Mouse (Mus musculus) intestine, embryonic 16.5 days (tissue): ENCODE results near the gene Klhl11. TPM values are rescaled to one million over a fixed set of nuclear protein-coding genes. Genes with fewer than 3 reads are reported as not detected.

Experiments used
- ATAC-seq: fragments of 200-750 bp; cut with Nextera tagmentation; 2 replicates; pipeline ENCODE4 v1.8.0; 2017; ENCODE audit warnings: moderate TSS enrichment, moderate library complexity
- H3K27ac ChIP-seq: fragments of 300-500 bp; sonication (generic); 2 replicates; pipeline ENCODE4 v1.5.1; 2014; ENCODE audit warnings: mild to moderate bottlenecking, low read length
- H3K27me3 ChIP-seq: fragments of 300-500 bp; sonication (generic); replicated peaks from 2 replicates; pipeline ENCODE4 v1.6.1; 2014; ENCODE audit warnings: low read length, control low read depth, mixed read lengths; ENCODE audit not compliant: control insufficient read depth, insufficient read depth
- H3K36me3 ChIP-seq: fragments of 300-500 bp; sonication (generic); 2 replicates; pipeline ENCODE4 v1.6.1; 2014; ENCODE audit warnings: low read length, control low read depth; ENCODE audit not compliant: control insufficient read depth, insufficient read depth
- H3K4me1 ChIP-seq: fragments of 300-500 bp; sonication (generic); 2 replicates; pipeline ENCODE4 v1.6.1; 2014; ENCODE audit warnings: low read length, control low read depth, mixed read lengths; ENCODE audit not compliant: control insufficient read depth, insufficient read depth
- H3K4me2 ChIP-seq: fragments of 300-500 bp; sonication (generic); 2 replicates; pipeline ENCODE4 v1.6.1; 2014; ENCODE audit warnings: low read depth, low read length, control low read depth
- H3K4me3 ChIP-seq: fragments of 300-500 bp; sonication (generic); 2 replicates; pipeline ENCODE4 v1.5.1; 2014; ENCODE audit warnings: mild to moderate bottlenecking, low read length
- H3K9ac ChIP-seq: fragments of 300-500 bp; sonication (generic); 2 replicates; pipeline ENCODE4 v1.6.1; 2014; ENCODE audit warnings: low read depth, low read length
- H3K9me3 ChIP-seq: fragments of 300-500 bp; sonication (generic); 2 replicates; pipeline ENCODE4 v1.6.1; 2016; ENCODE audit warnings: low read length, control low read depth; ENCODE audit not compliant: control insufficient read depth
- whole genome bisulfite sequencing: fragments of 180-500 bp; shearing (Covaris S2); extraction: QIAGEN DNeasy Blood & Tissue Kit; methylation state at CpG from one replicate; pipeline ENCODE4 v1.1.7; 2014; 5-methylcytosine and 5-hydroxymethylcytosine counted together
- polyA plus RNA-seq: library from polyadenylated mRNA; unstranded; fragments of >200 nt; fragmentation: Nextera tagmentation; extraction: Ambion mirVana; gene quantifications from 2 replicates; pipeline ENCODE4 v1.2.1, GENCODE M21; 2015

Gene Klhl11
- polyA plus RNA-seq, 1 experiment from 2014 or later = 4.0 TPM

- H3K9ac ChIP-seq = no peak overlapping the region
- no peaks in the 10 kb centered on the region for H3K27me3 ChIP-seq
- H3K4me1 ChIP-seq = no peaks in the 10 kb centered on the region
- H3K4me2 ChIP-seq = no peak overlapping the region
- 0 out of 2 replicates have a peak, but pooled peaks cover 6% of the 10 kb centered on the region for H3K36me3 ChIP-seq
- no peaks in the 10 kb centered on the region for H3K9me3 ChIP-seq
- no peak for ATAC-seq
- no peak overlapping the region for H3K27ac ChIP-seq
- no peak overlapping the region for H3K4me3 ChIP-seq
- 56% methylated on average over 4 of the region's 4 CpGs for WGBS
These were observed 15.3 kb downstream of the Klhl11 start for GRCm38 (mm10) chr11:100457247-100457646.

- Histone ChIP-seq H3K27ac (no peak overlapping the region), H3K4me1 (peaks cover 11% of the 10 kb centered on the region), H3K27me3 (no peaks in the 10 kb centered on the region), H3K9me3 (no peaks in the 10 kb centered on the region), H3K4me3 (no peak overlapping the region), H3K9ac (no peak overlapping the region), H3K36me3 (no peaks in the 10 kb centered on the region), H3K4me2 (no peak overlapping the region)
- WGBS = 84% methylated on average over 6 of the region's 6 CpGs
- ATAC-seq = no peak
These were observed 29.9 kb downstream of the Klhl11 start for GRCm38 (mm10) chr11:100442625-100443024.

GRCm38 (mm10) chr11:100441797-100442196 lies 30.7 kb downstream of the Klhl11 start, which contains the start of the genes Nt5c3b and Klhl10:
Gene Nt5c3b, minus strand, starts transcription at chr11:100441808.
Gene Klhl10, plus strand, starts transcription at chr11:100441917.
- H3K36me3 ChIP-seq = peaks cover under 1% of the 10 kb centered on the region; the same call in 1 of the 2 replicates
- no peak within 1 kb of the TSS for H3K27ac ChIP-seq
- peaks cover 11% of the 10 kb centered on the region for H3K4me1 ChIP-seq
- peak within 1 kb of the TSS; percentile 79 for H3K4me2 ChIP-seq
- no peaks in the 10 kb centered on the region for H3K9me3 ChIP-seq
- peak within 1 kb of the TSS; percentile 90 for H3K9ac ChIP-seq
- H3K4me3 ChIP-seq = peak within 1 kb of the TSS; percentile 75
- no peaks in the 10 kb centered on the region for H3K27me3 ChIP-seq
- no peak for ATAC-seq
- 82% methylated on average over 8 of the region's 8 CpGs for WGBS

GRCm38 (mm10) chr11:100440691-100441522 lies 31.6 kb downstream of the Klhl11 start:
- Histone ChIP-seq H3K4me1 (peaks cover 11% of the 10 kb centered on the region), H3K4me2 (peak overlapping the region; percentile 79), H3K9ac (peak overlapping the region; percentile 90), H3K27ac (no peak overlapping the region), H3K27me3 (no peaks in the 10 kb centered on the region), H3K36me3 (peaks cover 4% of the 10 kb centered on the region; the same call in 1 of the 2 replicates), H3K4me3 (peak overlapping the region; percentile 75), H3K9me3 (no peaks in the 10 kb centered on the region)
- WGBS = 1% methylated on average over 52 of the region's 52 CpGs
- peak; percentile 99 for ATAC-seq

- Histone ChIP-seq H3K4me3 (no peak overlapping the region), H3K9ac (no peak overlapping the region), H3K27ac (no peak overlapping the region), H3K4me2 (no peak overlapping the region), H3K36me3 (peaks cover 6% of the 10 kb centered on the region), H3K4me1 (peaks cover 11% of the 10 kb centered on the region), H3K27me3 (no peaks in the 10 kb centered on the region), H3K9me3 (no peaks in the 10 kb centered on the region)
- WGBS = 90% methylated on average over 1 of the region's 1 CpGs
- no peak for ATAC-seq
These were observed 34.6 kb downstream of the Klhl11 start for GRCm38 (mm10) chr11:100437901-100438300.

GRCm38 (mm10) chr11:100435678-100436246 lies 36.8 kb downstream of the Klhl11 start:
- H3K36me3 ChIP-seq = peaks cover 6% of the 10 kb centered on the region
- H3K27ac ChIP-seq = no peak overlapping the region
- H3K4me2 ChIP-seq = no peak overlapping the region
- no peak overlapping the region for H3K4me3 ChIP-seq
- no peaks in the 10 kb centered on the region for H3K27me3 ChIP-seq
- H3K9ac ChIP-seq = no peak overlapping the region
- no peak for ATAC-seq
- peaks cover 5% of the 10 kb centered on the region; the same call in 1 of the 2 replicates for H3K4me1 ChIP-seq
- 80% methylated on average over 9 of the region's 9 CpGs for WGBS
- H3K9me3 ChIP-seq = no peaks in the 10 kb centered on the region

- Histone ChIP-seq H3K36me3 (peaks cover 6% of the 10 kb centered on the region), H3K4me3 (no peak overlapping the region), H3K27ac (no peak overlapping the region), H3K4me2 (no peak overlapping the region), H3K27me3 (no peaks in the 10 kb centered on the region), H3K9me3 (no peaks in the 10 kb centered on the region), H3K4me1 (no peaks in the 10 kb centered on the region; the same call in 1 of the 2 replicates), H3K9ac (no peak overlapping the region)
- ATAC-seq = no peak
- whole genome bisulfite sequencing = 93% methylated on average over 5 of the region's 5 CpGs
These were observed 40.5 kb downstream of the Klhl11 start for GRCm38 (mm10) chr11:100432002-100432401.

GRCm38 (mm10) chr11:100430052-100430451 lies 42.5 kb downstream of the Klhl11 start:
- Histone ChIP-seq H3K4me1 (no peaks in the 10 kb centered on the region; the same call in 1 of the 2 replicates), H3K4me2 (no peak overlapping the region), H3K9me3 (no peaks in the 10 kb centered on the region), H3K27ac (no peak overlapping the region), H3K9ac (no peak overlapping the region), H3K4me3 (no peak overlapping the region), H3K36me3 (peaks cover under 1% of the 10 kb centered on the region; the same call in 1 of the 2 replicates), H3K27me3 (no peaks in the 10 kb centered on the region)
- ATAC-seq = no peak
- 87% methylated on average over 7 of the region's 7 CpGs for WGBS

GRCm38 (mm10) chr11:100428612-100429199 lies 43.8 kb downstream of the Klhl11 start:
- no peak for ATAC-seq
- H3K9ac ChIP-seq = no peak overlapping the region

More at GRCm38 (mm10) chr11:100428612-100429199, 43.8 kb downstream of the Klhl11 start:
- no peak overlapping the region for H3K4me3 ChIP-seq
- no peaks in the 10 kb centered on the region for H3K27me3 ChIP-seq
- WGBS = 46% methylated on average over 9 of the region's 9 CpGs
- H3K9me3 ChIP-seq = no peaks in the 10 kb centered on the region
- H3K36me3 ChIP-seq = no peaks in the 10 kb centered on the region
- H3K4me2 ChIP-seq = no peak overlapping the region
- no peaks in the 10 kb centered on the region; the same call in 1 of the 2 replicates for H3K4me1 ChIP-seq
- H3K27ac ChIP-seq = no peak overlapping the region
